Mouse (Mus musculus) C2C12 (cell line): ENCODE data around the gene Atad5.

Experiments
- CTCF ChIP-seq: IDR thresholded peaks from one replicate; pipeline ENCODE4 v1.5.1; 2011; ENCODE audit not compliant: control insufficient read depth, insufficient read depth, insufficient read length
- MAX ChIP-seq: IDR thresholded peaks from one replicate; pipeline ENCODE4 v1.6.1; 2011; ENCODE audit warnings: mild to moderate bottlenecking, control low read depth

DNA sequence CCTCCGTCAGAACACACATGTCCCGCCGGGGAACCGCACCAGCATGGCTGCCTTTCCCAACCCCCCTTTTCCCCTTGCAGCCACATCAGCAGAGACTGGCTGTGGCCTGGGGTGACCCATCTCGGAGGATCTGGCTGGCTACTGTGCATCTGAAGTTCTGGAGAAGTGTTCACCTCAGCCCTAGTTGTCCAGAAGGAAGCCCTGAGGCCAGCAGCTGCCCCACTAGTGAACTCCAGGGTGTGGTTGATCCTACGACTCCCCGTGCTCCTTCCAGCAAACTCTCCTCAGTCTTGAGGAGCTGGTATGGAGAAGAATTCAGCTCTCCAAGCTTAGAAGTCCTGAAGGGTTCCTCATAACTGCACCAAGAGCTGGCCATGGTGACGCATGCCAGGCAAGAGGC lies 89.1 kb downstream of the Atad5 start:
- TF ChIP-seq MAX (no peak), CTCF (no peak)
